Mouse (Mus musculus): Measurements from ENCODE around the gene Tmem203.

Gene Tmem203

GRCm38 (mm10) chr2:25263623-25264285 is 8.5 kb downstream of the Tmem203 start:
- no peak for DNase-seq (ENCODE audit: low spot score)

DNA sequence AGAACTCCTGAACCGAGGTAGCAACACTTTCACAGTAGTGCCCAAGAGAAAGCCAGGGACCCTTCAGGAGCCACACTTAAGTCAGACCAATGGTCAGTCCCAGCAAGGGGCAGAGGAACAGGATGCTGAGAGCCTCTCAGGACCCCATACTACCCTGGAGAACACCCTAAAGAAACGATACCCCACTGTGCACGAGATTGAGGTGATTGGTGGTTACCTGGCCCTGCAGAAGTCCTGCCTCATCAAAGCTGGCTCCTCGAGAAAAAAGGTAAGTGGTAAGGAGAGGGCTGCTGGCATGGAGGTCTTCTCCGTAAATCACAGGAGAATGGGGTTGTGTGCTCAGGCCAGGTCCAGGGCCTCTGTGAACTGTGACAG is 9.0 kb downstream of the Tmem203 start:
- no peak for DNase-seq (ENCODE audit: low spot score)

DNA sequence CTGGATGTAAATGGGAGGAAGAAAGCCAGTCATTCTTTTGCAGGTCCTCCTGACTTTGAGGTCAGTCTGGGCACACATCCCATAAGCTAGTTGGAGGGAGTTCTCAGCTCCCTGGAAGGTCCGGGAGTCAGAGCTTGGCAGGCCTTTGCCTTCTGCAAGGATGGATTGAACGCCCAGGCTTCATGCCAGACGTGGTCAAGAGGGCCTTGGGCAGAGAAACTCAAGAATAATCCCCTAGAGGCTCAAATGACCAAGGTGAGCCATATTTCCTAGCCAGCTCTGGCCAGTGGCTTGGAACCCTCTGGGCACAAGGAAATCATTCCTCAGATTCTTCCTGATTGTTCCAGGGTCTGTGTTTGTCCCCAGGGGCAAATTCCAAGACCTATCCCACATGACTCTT is 9.6 kb downstream of the Tmem203 start:
- no peak for DNase-seq (ENCODE audit: low spot score)

- DNase-seq (ENCODE audit: low spot score), result no peak
These were observed 10.8 kb downstream of the Tmem203 start for GRCm38 (mm10) chr2:25265897-25266656.

DNA sequence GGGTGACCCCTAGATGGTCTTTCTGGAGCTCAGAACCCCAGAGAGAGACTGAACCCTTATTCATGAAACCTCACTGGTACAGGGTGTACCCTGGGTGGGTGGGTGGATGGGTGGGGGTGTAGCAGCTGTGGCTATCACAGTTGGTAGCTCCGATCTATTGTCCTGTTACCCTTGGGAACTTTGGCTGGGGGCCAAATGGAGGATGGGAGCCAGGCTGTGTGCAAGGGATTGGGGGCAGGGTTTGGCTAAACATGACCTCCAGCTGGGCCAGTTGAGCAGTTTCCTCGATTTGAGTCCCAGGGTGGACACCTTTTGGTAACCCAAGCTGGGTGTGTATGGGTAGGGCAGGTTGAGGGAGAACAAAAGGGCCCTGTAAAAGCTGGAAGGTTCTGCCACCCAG is 11.5 kb downstream of the Tmem203 start:
- DNase-seq (ENCODE audit: low spot score), result no peak

GRCm38 (mm10) chr2:25267241-25267640 is 12.0 kb downstream of the Tmem203 start:
- no peak for DNase-seq (ENCODE audit: low spot score)

DNA sequence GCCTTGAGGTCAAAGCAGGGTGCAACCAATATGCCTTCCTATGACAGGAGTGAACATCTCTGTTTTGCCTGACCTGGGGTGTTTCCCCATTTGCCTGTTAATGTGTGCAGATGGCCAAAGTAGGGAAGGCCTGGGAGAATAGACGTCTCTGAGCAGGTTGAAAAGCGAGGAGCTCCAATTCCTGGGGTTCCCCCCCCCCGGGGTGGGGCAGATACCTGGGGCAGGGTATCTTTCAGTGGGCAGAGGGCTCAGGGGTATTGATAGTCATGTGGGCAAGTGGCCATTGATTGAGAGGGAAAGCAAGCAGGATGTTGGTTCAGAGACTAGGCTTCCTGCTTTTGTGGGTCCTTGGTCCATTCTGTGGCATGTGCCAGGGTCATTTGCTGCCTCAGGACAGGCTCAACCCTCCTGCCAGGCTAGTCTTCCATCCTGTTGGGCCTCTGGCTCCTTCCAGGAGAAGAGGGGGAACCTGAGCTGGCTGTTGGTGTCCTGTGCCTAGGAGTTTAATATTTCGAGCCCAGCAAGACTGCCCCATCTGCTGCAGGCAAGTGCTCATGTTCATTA is 12.6 kb downstream of the Tmem203 start:
- no peak for DNase-seq (ENCODE audit: low spot score)

DNA sequence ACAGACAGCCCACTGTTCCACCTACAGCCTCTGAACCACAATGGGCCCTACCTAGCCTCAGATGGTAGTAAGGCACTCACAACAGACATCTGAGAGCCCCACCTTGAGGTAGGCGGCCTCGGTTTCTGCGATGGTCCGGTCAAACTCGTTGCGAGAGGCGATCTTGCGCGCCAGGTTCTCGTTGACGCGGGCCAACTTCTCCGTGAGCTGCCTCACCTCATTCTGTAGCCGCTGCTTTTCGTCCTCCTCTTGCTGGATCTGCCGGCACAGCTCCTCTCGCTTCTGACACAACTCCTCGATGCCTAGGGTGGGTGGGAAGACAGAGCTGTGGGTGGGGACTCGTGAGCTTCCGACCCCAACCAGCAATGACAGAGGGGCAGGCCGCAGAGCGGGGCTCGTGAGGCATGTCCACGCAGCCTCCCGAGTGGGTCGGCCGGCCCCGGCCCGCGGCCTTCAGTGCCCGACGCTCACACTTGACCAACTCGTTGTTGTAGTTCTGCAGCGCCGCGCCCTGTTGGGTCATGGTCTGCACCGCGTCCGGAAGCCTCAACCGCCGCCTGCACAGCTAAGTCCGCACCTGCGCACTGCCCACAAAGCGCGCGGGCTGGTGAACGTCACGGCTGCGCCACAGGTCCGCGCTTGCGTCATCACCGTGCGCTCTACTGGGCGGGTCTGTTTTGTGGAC is 16.7 kb downstream of the Tmem203 start, which contains the start of the genes Ssna1 and Anapc2:
Gene Ssna1, minus strand, starts transcription at position 612 of the 685 bp plus-strand sequence.
Gene Anapc2, plus strand, starts transcription at position 652 of the 685 bp plus-strand sequence.
- DNase-seq (ENCODE audit: low spot score), result peak; percentile 92

- DNase-seq (ENCODE audit: low spot score), result no peak
These were observed 17.3 kb downstream of the Tmem203 start for GRCm38 (mm10) chr2:25272515-25272914.

- no peak for DNase-seq (ENCODE audit: low spot score)
These were observed 17.8 kb downstream of the Tmem203 start for GRCm38 (mm10) chr2:25273010-25273409.

GRCm38 (mm10) chr2:25278928-25279882 is 24.0 kb downstream of the Tmem203 start:
- no peak for DNase-seq (ENCODE audit: low spot score)

DNA sequence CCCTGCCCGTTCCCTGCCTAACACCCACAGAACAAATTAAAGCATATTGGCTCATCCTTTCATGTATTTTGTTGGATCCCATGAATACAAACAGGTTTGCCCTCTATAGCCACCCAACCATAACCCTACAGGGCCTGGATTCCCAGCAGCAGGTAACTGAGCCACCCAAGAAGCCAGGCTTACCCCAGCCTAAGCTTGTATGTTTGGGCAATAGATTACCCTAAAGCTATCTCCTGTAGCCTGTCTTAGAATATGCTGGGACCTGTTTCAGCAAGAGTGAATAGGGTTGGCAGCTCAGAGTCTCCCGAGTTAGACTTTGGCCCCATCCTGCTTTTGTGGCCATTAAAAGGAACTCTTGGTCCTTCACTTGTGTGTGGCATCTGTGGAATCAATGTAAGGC is 30.3 kb downstream of the Tmem203 start:
- DNase-seq (ENCODE audit: low spot score), result no peak

DNA sequence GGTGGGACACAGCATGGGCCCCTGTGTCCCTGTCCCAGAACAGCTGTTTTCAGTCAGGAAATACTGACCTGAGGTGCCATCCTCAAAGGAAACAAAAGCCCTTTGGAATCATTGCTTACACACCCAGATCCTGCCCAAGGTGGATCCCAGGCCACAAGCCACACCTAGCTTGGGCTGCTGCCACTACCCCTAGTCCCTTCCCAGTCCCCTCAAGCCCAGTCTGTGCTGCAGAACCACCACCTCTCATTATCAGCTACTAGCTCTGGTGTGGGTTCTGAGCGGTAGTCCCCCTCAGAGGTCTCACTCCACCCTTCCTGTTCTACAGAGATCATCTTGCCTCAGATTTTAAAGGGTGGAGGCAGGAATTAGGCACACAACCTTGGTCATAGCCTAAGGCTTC is 31.1 kb downstream of the Tmem203 start:
- DNase-seq (ENCODE audit: low spot score), result no peak

GRCm38 (mm10) chr2:25286837-25287636 is 31.8 kb downstream of the Tmem203 start:
- DNase-seq (ENCODE audit: low spot score), result no peak

- no peak for DNase-seq (ENCODE audit: low spot score)
These were observed 32.8 kb downstream of the Tmem203 start, which contains the start of gene Tmem210 for GRCm38 (mm10) chr2:25287927-25288649. Gene Tmem210, plus strand, starts transcription at chr2:25288145.

- no peak for DNase-seq (ENCODE audit: low spot score)
These were observed 33.6 kb downstream of the Tmem203 start for GRCm38 (mm10) chr2:25288734-25289345.

GRCm38 (mm10) chr2:25289651-25290050 is 34.4 kb downstream of the Tmem203 start, which contains the start of gene Lrrc26:
Gene Lrrc26, plus strand, starts transcription at chr2:25289915.
- no peak for DNase-seq (ENCODE audit: low spot score)

GRCm38 (mm10) chr2:25290101-25290815 is 35.0 kb downstream of the Tmem203 start:
- no peak for DNase-seq (ENCODE audit: low spot score)

DNA sequence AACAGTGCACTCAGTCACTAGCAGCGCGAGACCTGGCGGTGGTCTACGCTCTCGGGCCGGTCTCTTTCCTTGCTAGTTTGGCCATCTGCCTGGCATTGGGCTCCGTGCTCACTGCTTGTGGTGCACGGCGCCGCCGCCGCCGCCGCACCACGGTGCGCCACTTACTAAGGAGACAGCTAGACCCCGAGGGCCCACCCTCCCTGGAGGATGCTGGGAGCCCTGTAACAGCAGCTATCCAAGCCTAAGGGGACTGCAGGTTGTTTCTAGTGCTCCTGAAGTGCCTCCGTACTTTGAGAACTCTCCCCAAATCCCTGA is 35.5 kb downstream of the Tmem203 start:
- DNase-seq (ENCODE audit: low spot score), result no peak
